Mouse (Mus musculus): ENCODE data around the gene Grwd1.

GRCm38 (mm10) chr7:45880531-45880930, 49.8 kb upstream of the Grwd1 start:
- TF ChIP-seq CTCF (IDR thresholded peaks at IDR 0.05) (no peak), EP300 (IDR thresholded peaks at IDR 0.05) (no peak)

Measured in lung, postnatal 0 days (tissue).